Mouse (Mus musculus): ENCODE measurements around the gene Zfp27. TPM values are rescaled to one million over a fixed set of nuclear protein-coding genes. Genes with fewer than 3 reads are reported as not detected.

The Zfp27 gene
- polyA plus RNA-seq, 1 experiment from 2014 or later: 18.0 TPM

- Histone ChIP-seq H3K9me3 (ENCODE audit: control insufficient read depth, low read length) (no peaks in the 10 kb centered on the region), H3K36me3 (ENCODE audit: control insufficient read depth, insufficient read depth) (peaks cover 5% of the 10 kb centered on the region; the same call in 1 of the 2 replicates), H3K4me3 (replicated peaks; ENCODE audit: low read length) (peak within 1 kb of the TSS; percentile 74), H3K27me3 (replicated peaks; ENCODE audit: control insufficient read depth, insufficient read depth, low read length) (no peaks in the 10 kb centered on the region), H3K4me2 (ENCODE audit: low read length) (peak within 1 kb of the TSS; percentile 62), H3K4me1 (replicated peaks; ENCODE audit: control insufficient read depth, insufficient read depth, low read length) (peaks cover 10% of the 10 kb centered on the region), H3K9ac (replicated peaks; ENCODE audit: low read depth, low read length) (peak within 1 kb of the TSS; percentile 75), H3K27ac (ENCODE audit: low read length) (peak within 1 kb of the TSS; percentile 71)
- WGBS: 7% methylated on average over 32 of the region's 32 CpGs
- peak; percentile 99 for ATAC-seq
These were observed 46.5 kb downstream of the Zfp27 start, which contains the start of gene Zfp420 for GRCm38 (mm10) chr7:29859532-29860517. Gene Zfp420, plus strand, starts transcription at chr7:29859979.

- 1% methylated on average over 21 of the region's 21 CpGs for WGBS
- Histone ChIP-seq H3K4me1 (replicated peaks; ENCODE audit: control insufficient read depth, insufficient read depth, low read length) (peaks cover 12% of the 10 kb centered on the region), H3K4me3 (replicated peaks; ENCODE audit: low read length) (peak within 1 kb of the TSS; percentile 46), H3K9me3 (ENCODE audit: control insufficient read depth, low read length) (no peaks in the 10 kb centered on the region), H3K9ac (replicated peaks; ENCODE audit: low read depth, low read length) (peak within 1 kb of the TSS; percentile 58), H3K27ac (ENCODE audit: low read length) (peak within 1 kb of the TSS; percentile 1), H3K4me2 (ENCODE audit: low read length) (peak within 1 kb of the TSS; percentile 63), H3K36me3 (ENCODE audit: control insufficient read depth, insufficient read depth) (peaks cover 6% of the 10 kb centered on the region), H3K27me3 (replicated peaks; ENCODE audit: control insufficient read depth, insufficient read depth, low read length) (no peaks in the 10 kb centered on the region)
- ATAC-seq: peak; percentile 98
These were observed 53.0 kb downstream of the Zfp27 start, which contains the start of gene Zfp940 for GRCm38 (mm10) chr7:29853219-29853842. Gene Zfp940, minus strand, starts transcription at chr7:29853669.

GRCm38 (mm10) chr7:29852831-29853218 lies 53.5 kb downstream of the Zfp27 start:
- Histone ChIP-seq H3K27ac (ENCODE audit: low read length) (no peak overlapping the region), H3K4me2 (ENCODE audit: low read length) (peak overlapping the region; percentile 63), H3K36me3 (ENCODE audit: control insufficient read depth, insufficient read depth) (peaks cover 6% of the 10 kb centered on the region), H3K4me1 (replicated peaks; ENCODE audit: control insufficient read depth, insufficient read depth, low read length) (peaks cover 12% of the 10 kb centered on the region), H3K9ac (replicated peaks; ENCODE audit: low read depth, low read length) (peak overlapping the region; percentile 58), H3K9me3 (ENCODE audit: control insufficient read depth, low read length) (no peaks in the 10 kb centered on the region), H3K4me3 (replicated peaks; ENCODE audit: low read length) (peak overlapping the region; percentile 46), H3K27me3 (replicated peaks; ENCODE audit: control insufficient read depth, insufficient read depth, low read length) (no peaks in the 10 kb centered on the region)
- ATAC-seq: 0 out of 2 replicates have a peak, but pooled peaks have one; percentile 2
- 55% methylated on average over 9 of the region's 9 CpGs for WGBS

GRCm38 (mm10) chr7:29844616-29845015 lies 61.8 kb downstream of the Zfp27 start:
- Histone ChIP-seq H3K36me3 (ENCODE audit: control insufficient read depth, insufficient read depth) (peaks cover 27% of the 10 kb centered on the region), H3K4me1 (replicated peaks; ENCODE audit: control insufficient read depth, insufficient read depth, low read length) (no peaks in the 10 kb centered on the region), H3K27me3 (replicated peaks; ENCODE audit: control insufficient read depth, insufficient read depth, low read length) (no peaks in the 10 kb centered on the region), H3K4me3 (replicated peaks; ENCODE audit: low read length) (no peak overlapping the region), H3K4me2 (ENCODE audit: low read length) (no peak overlapping the region), H3K9ac (replicated peaks; ENCODE audit: low read depth, low read length) (no peak overlapping the region), H3K27ac (ENCODE audit: low read length) (no peak overlapping the region), H3K9me3 (ENCODE audit: control insufficient read depth, low read length) (no peaks in the 10 kb centered on the region)
- no peak for ATAC-seq
- WGBS: 95% methylated on average over 5 of the region's 5 CpGs

Small RNA genes lying within 50 kb of the gene (microRNA-seq; reads per million reads assigned to microRNA genes)
- gene Mir7668: not detected

Other genes starting within 250 kb of the Zfp27 start
- gene Catsperg2, start 179.5 kb downstream of the Zfp27 start, polyA plus RNA-seq (2015; fragmentation: Nextera tagmentation; extraction: Ambion mirVana): 0.34 and 0.35 TPM in 2 replicates
- 22.6 and 24.6 TPM in 2 replicates for gene Zfp84, start 138.0 kb downstream of the Zfp27 start, polyA plus RNA-seq (2015; fragmentation: Nextera tagmentation; extraction: Ambion mirVana)
- gene Zfp30, start 122.6 kb downstream of the Zfp27 start, polyA plus RNA-seq (2015; fragmentation: Nextera tagmentation; extraction: Ambion mirVana): 17.0 and 17.9 TPM in 2 replicates
- gene Zfp790, start 90.5 kb downstream of the Zfp27 start, polyA plus RNA-seq (2015; fragmentation: Nextera tagmentation; extraction: Ambion mirVana): 33.8 and 37.1 TPM in 2 replicates
- gene Zfp940, start 52.9 kb downstream of the Zfp27 start, polyA plus RNA-seq (2015; fragmentation: Nextera tagmentation; extraction: Ambion mirVana): 15.7 and 18.2 TPM in 2 replicates
- 23.4 and 23.7 TPM in 2 replicates for gene Zfp420, start 46.6 kb downstream of the Zfp27 start, polyA plus RNA-seq (2015; fragmentation: Nextera tagmentation; extraction: Ambion mirVana)
- 7.5 and 7.8 TPM in 2 replicates for gene Zfp383, start 1.7 kb upstream of the Zfp27 start, polyA plus RNA-seq (2015; fragmentation: Nextera tagmentation; extraction: Ambion mirVana)
- 22.3 and 24.3 TPM in 2 replicates for gene Zfp74, start 47.5 kb upstream of the Zfp27 start, polyA plus RNA-seq (2015; fragmentation: Nextera tagmentation; extraction: Ambion mirVana)
- 3.0 and 4.2 TPM in 2 replicates for gene Zfp568, start 77.4 kb upstream of the Zfp27 start, polyA plus RNA-seq (2015; fragmentation: Nextera tagmentation; extraction: Ambion mirVana)
- gene Zfp14, start 144.8 kb upstream of the Zfp27 start, polyA plus RNA-seq (2015; fragmentation: Nextera tagmentation; extraction: Ambion mirVana): 14.2 and 14.7 TPM in 2 replicates
- gene Zfp82, start 166.3 kb upstream of the Zfp27 start, polyA plus RNA-seq (2015; fragmentation: Nextera tagmentation; extraction: Ambion mirVana): 16.4 and 17.5 TPM in 2 replicates
- 2.5 and 3.3 TPM in 2 replicates for gene Gm26920, start 183.8 kb upstream of the Zfp27 start, polyA plus RNA-seq (2015; fragmentation: Nextera tagmentation; extraction: Ambion mirVana)
- 20.6 and 22.1 TPM in 2 replicates for gene Zfp566, start 184.0 kb upstream of the Zfp27 start, polyA plus RNA-seq (2015; fragmentation: Nextera tagmentation; extraction: Ambion mirVana)
- 112 and 137 TPM in 2 replicates for gene Zfp260, start 188.2 kb upstream of the Zfp27 start, polyA plus RNA-seq (2015; fragmentation: Nextera tagmentation; extraction: Ambion mirVana)
- 30.6 and 32.5 TPM in 2 replicates for gene Zfp382, start 215.4 kb upstream of the Zfp27 start, polyA plus RNA-seq (2015; fragmentation: Nextera tagmentation; extraction: Ambion mirVana)

Data from forebrain, embryonic 16.5 days (tissue).